Mouse (Mus musculus) hindbrain, embryonic 11.5 days (tissue): ENCODE results near the gene Kndc1. TPM values are rescaled to one million over a fixed set of nuclear protein-coding genes. Genes with fewer than 3 reads are reported as not detected.
A peak's percentile ranks its signal among the peaks of the same experiment; 100 is the strongest.

Experiments used
- ATAC-seq: fragments of 200-750 bp; cut with Nextera tagmentation; 2 replicates; pipeline ENCODE4 v1.8.0; 2017; ENCODE audit warnings: mild to moderate bottlenecking, moderate TSS enrichment, moderate library complexity; ENCODE audit not compliant: low FRiP score
- DNase-seq: peaks from one replicate; pipeline ENCODE4 v3.0.0-alpha.2; 2015; ENCODE audit warnings: low spot score
- H3K27ac ChIP-seq: fragments of 300-500 bp; sonication (generic); 2 replicates; pipeline ENCODE4 v1.5.1; 2014; ENCODE audit warnings: mild to moderate bottlenecking, low read depth, low read length
- H3K27me3 ChIP-seq: fragments of 300-500 bp; sonication (generic); 2 replicates; pipeline ENCODE4 v1.6.1; 2014; ENCODE audit warnings: mild to moderate bottlenecking, low read length, moderate library complexity, mixed read lengths; ENCODE audit not compliant: control insufficient read depth, insufficient read depth
- H3K36me3 ChIP-seq: fragments of 300-500 bp; sonication (generic); 2 replicates; pipeline ENCODE4 v1.6.1; 2014; ENCODE audit warnings: mild to moderate bottlenecking, low read length, moderate library complexity, mixed read lengths; ENCODE audit not compliant: control insufficient read depth, insufficient read depth
- H3K4me1 ChIP-seq: fragments of 300-500 bp; sonication (generic); replicated peaks from 2 replicates; pipeline ENCODE4 v1.6.1; 2014; ENCODE audit warnings: low read length, mixed read lengths; ENCODE audit not compliant: control insufficient read depth, insufficient read depth
- H3K4me2 ChIP-seq: fragments of 300-500 bp; sonication (generic); replicated peaks from 2 replicates; pipeline ENCODE4 v1.6.1; 2014; ENCODE audit warnings: mild to moderate bottlenecking, low read depth, low read length
- H3K4me3 ChIP-seq: fragments of 300-500 bp; sonication (generic); 2 replicates; pipeline ENCODE4 v1.5.1; 2014; ENCODE audit warnings: low read depth, low read length
- H3K9ac ChIP-seq: fragments of 300-500 bp; sonication (generic); 2 replicates; pipeline ENCODE4 v1.6.1; 2014; ENCODE audit warnings: low read depth, low read length
- H3K9me3 ChIP-seq: fragments of 300-500 bp; sonication (generic); 2 replicates; pipeline ENCODE4 v1.6.1; 2016; ENCODE audit warnings: low read length; ENCODE audit not compliant: control insufficient read depth
- WGBS: fragments of 180-500 bp; shearing (Covaris S2); extraction: QIAGEN DNeasy Blood & Tissue Kit; methylation state at CpG from one replicate; pipeline ENCODE4 v1.1.7; 2014; 5-methylcytosine and 5-hydroxymethylcytosine counted together
- polyA plus RNA-seq: library from polyadenylated mRNA; unstranded; fragments of >200 nt; fragmentation: Nextera tagmentation; extraction: Ambion mirVana; gene quantifications from 2 replicates; pipeline ENCODE4 v1.2.1, GENCODE M21; 2014

The Kndc1 gene
- polyA plus RNA-seq, 1 experiment from 2014 or later, result 1.4 TPM

- Histone ChIP-seq H3K9ac (peak overlapping the region; percentile 28), H3K9me3 (no peaks in the 10 kb centered on the region), H3K4me2 (peak overlapping the region; percentile 71), H3K27me3 (peaks cover 26% of the 10 kb centered on the region), H3K36me3 (no peaks in the 10 kb centered on the region), H3K27ac (no peak overlapping the region), H3K4me3 (peak overlapping the region; percentile 32), H3K4me1 (peaks cover 3% of the 10 kb centered on the region; the same call in 1 of the 2 replicates)
- WGBS, result 1% methylated on average over 33 of the region's 33 CpGs
- peak; percentile 77 for ATAC-seq
- DNase-seq, result peak; percentile 70
Measured at GRCm38 (mm10) chr7:139950283-139950971, 55.9 kb downstream of the Kndc1 start.

DNA sequence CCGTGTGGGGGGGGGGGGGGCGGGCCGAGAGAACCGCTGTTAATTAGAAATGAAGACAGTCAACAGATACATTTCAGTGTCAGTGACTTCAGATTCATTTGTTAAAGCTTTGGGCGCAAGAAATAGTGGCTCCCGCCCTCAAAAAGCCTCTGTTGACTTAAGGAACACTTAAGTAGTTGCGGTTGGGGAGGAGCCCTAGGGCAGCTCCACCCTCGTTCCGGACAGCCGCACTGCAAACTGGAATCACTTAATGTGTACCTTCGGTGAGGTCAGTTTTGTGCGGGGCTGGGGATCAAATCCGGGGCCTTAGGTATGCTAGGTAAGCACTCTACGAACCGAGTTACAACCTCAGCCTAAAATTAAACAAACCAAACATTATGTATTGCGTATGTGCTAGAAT, 56.6 kb downstream of the Kndc1 start:
- Histone ChIP-seq H3K9me3 (no peaks in the 10 kb centered on the region), H3K4me2 (peak overlapping the region; percentile 71), H3K27ac (no peak overlapping the region), H3K4me1 (peaks cover 3% of the 10 kb centered on the region; the same call in 1 of the 2 replicates), H3K4me3 (peak overlapping the region; percentile 32), H3K36me3 (no peaks in the 10 kb centered on the region), H3K27me3 (peaks cover 19% of the 10 kb centered on the region), H3K9ac (0 out of 2 replicates have a peak overlapping the region, but pooled peaks have one; percentile 28)
- no peak for ATAC-seq
- peak; percentile 47 for DNase-seq
- 5% methylated on average over 16 of the region's 16 CpGs for WGBS

DNA sequence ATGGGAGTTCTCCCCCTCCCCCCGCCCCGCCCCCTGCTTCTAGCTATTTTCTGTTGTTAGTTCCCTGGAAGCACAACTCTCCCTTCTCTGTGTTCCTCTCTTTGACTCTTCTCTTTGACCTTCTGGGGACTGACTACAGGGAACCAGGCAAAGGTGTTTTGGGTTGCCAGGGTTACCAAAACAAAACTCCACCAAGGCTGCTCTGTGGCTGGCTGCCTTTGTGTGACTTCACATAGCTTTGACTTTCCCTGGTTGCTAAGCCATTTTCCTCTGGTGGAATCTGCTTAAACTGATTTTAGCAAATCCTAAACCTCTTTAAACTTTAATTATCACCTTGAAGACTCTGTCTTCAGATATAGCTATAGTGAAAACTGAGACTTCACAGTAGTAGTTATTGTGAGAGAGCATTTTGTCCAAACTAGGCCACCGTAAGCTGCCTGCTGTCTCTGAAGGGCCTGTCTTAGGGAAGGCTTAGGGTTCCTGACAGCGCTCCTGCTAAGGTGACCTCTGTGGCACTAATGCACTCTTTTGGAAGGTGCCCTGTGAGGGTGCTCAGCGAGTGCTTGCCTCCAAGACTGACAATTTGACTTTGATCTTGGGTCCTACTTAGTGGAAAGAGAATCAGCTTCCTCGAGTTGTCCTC, 57.6 kb downstream of the Kndc1 start:
- Histone ChIP-seq H3K27me3 (peaks cover 10% of the 10 kb centered on the region), H3K4me1 (peaks cover 3% of the 10 kb centered on the region; the same call in 1 of the 2 replicates), H3K4me2 (no peak overlapping the region), H3K9me3 (no peaks in the 10 kb centered on the region), H3K36me3 (no peaks in the 10 kb centered on the region), H3K4me3 (no peak overlapping the region), H3K27ac (no peak overlapping the region), H3K9ac (no peak overlapping the region)
- DNase-seq (no peak), ATAC-seq (no peak)
- WGBS, result 48% methylated on average over 6 of the region's 6 CpGs

DNA sequence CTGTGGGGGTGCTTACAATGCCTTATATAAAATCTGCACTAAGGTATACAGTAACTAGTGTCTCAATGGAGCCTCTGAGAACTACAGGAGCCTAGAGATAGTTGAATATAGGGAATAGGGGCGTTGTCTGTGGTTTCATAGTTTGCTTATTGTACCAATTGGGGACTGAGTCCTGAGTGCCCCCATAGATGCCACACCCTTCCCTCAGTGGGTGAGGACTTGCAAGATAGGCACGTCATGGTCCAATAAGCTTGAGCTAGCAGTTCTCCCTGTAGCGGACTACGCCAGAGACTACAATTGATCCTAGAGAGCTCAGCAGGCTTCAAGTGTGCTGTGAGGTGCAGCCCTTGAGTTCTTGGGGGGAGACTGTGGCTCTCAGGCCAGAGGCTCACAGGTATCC, 61.0 kb downstream of the Kndc1 start:
- ATAC-seq, result no peak
- no peak overlapping the region for H3K9ac ChIP-seq

GRCm38 (mm10) chr7:139956658-139957057, 62.2 kb downstream of the Kndc1 start:
- H3K27me3 ChIP-seq, result no peaks in the 10 kb centered on the region; the same call in 1 of the 2 replicates
- no peak overlapping the region for H3K4me3 ChIP-seq

More for the DNA sequence above, 61.0 kb downstream of the Kndc1 start:
- Histone ChIP-seq H3K4me3 (no peak overlapping the region), H3K4me1 (peaks cover 3% of the 10 kb centered on the region; the same call in 1 of the 2 replicates), H3K36me3 (no peaks in the 10 kb centered on the region), H3K4me2 (no peak overlapping the region), H3K27me3 (no peaks in the 10 kb centered on the region; the same call in 1 of the 2 replicates), H3K27ac (no peak overlapping the region), H3K9me3 (no peaks in the 10 kb centered on the region)
- DNase-seq, result no peak
- 83% methylated on average over 4 of the region's 4 CpGs for WGBS

DNA sequence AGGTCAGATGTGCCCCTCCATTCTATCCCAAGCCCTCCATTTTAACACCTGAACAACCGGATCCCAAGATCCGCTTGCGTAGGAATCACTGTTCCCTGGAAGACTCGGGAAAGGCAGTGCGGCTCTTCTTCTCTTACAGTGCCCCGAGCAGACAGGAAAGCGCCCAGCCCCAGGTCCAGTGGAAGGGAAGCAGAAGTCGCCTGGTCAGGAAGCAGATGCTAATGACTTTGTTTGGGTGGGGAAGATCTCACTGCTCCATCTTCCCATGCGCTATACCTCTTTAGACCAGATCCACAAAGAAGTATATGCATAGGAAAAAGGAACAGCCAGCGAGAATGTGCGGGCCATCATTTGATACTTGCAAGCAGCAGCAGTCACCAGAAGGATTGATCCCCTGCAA, 62.9 kb downstream of the Kndc1 start:
- Histone ChIP-seq H3K27me3 (no peaks in the 10 kb centered on the region), H3K9me3 (no peaks in the 10 kb centered on the region), H3K4me3 (no peak overlapping the region), H3K36me3 (no peaks in the 10 kb centered on the region), H3K4me2 (no peak overlapping the region), H3K4me1 (no peaks in the 10 kb centered on the region; the same call in 1 of the 2 replicates), H3K27ac (no peak overlapping the region), H3K9ac (no peak overlapping the region)
- WGBS, result 60% methylated on average over 11 of the region's 11 CpGs
- no peak for ATAC-seq
- DNase-seq, result no peak

More at GRCm38 (mm10) chr7:139956658-139957057, 62.2 kb downstream of the Kndc1 start:
- Histone ChIP-seq H3K4me1 (no peaks in the 10 kb centered on the region; the same call in 1 of the 2 replicates), H3K36me3 (no peaks in the 10 kb centered on the region), H3K9ac (no peak overlapping the region), H3K27ac (no peak overlapping the region), H3K4me2 (no peak overlapping the region), H3K9me3 (no peaks in the 10 kb centered on the region)
- 79% methylated on average over 3 of the region's 3 CpGs for WGBS
- no peak for DNase-seq
- no peak for ATAC-seq

GRCm38 (mm10) chr7:139957958-139958357, 63.5 kb downstream of the Kndc1 start:
- no peaks in the 10 kb centered on the region for H3K36me3 ChIP-seq
- no peak overlapping the region for H3K4me2 ChIP-seq
- no peak overlapping the region for H3K9ac ChIP-seq
- no peak overlapping the region for H3K4me3 ChIP-seq
- DNase-seq (no peak), ATAC-seq (no peak)
- H3K27me3 ChIP-seq, result no peaks in the 10 kb centered on the region
- no peaks in the 10 kb centered on the region; the same call in 1 of the 2 replicates for H3K4me1 ChIP-seq
- H3K9me3 ChIP-seq, result no peaks in the 10 kb centered on the region
- no peak overlapping the region for H3K27ac ChIP-seq
- 36% methylated on average over 11 of the region's 11 CpGs for WGBS

GRCm38 (mm10) chr7:139961141-139961540, 66.6 kb downstream of the Kndc1 start:
- no peaks in the 10 kb centered on the region for H3K27me3 ChIP-seq
- H3K4me3 ChIP-seq, result no peak overlapping the region
- H3K27ac ChIP-seq, result no peak overlapping the region
- no peaks in the 10 kb centered on the region; the same call in 1 of the 2 replicates for H3K4me1 ChIP-seq
- ATAC-seq (no peak), DNase-seq (no peak)
- H3K9ac ChIP-seq, result no peak overlapping the region
- H3K4me2 ChIP-seq, result no peak overlapping the region
- H3K36me3 ChIP-seq, result no peaks in the 10 kb centered on the region
- H3K9me3 ChIP-seq, result no peaks in the 10 kb centered on the region
- WGBS, result 87% methylated on average over 10 of the region's 10 CpGs
